Mouse (Mus musculus): ENCODE results near the gene Arid5a. TPM values are rescaled to one million over a fixed set of nuclear protein-coding genes. Genes with fewer than 3 reads are reported as not detected.
A peak's percentile ranks its signal among the peaks of the same experiment; 100 is the strongest.

Arid5a gene
- 10 to 100 TPM in 1 of 2 experiments, 1 to 10 TPM in 1; 7.0 to 11.1 TPM for total RNA-seq (2021)

GRCm38 (mm10) chr1:36307495-36308280, at the start of gene Arid5a:
TSS of gene Arid5a (plus strand) at chr1:36307733.
- intact Hi-C loops (cut with DNase I), result no loop called here
- peak; percentile 74 for DNase-seq (ENCODE audit: low spot score)

GRCm38 (mm10) chr1:36258631-36259030, 48.9 kb upstream of the Arid5a start:
- DNase-seq (ENCODE audit: low spot score), result no peak
- intact Hi-C loops (cut with DNase I), result no loop called here

- DNase-seq (ENCODE audit: low spot score), result no peak
- intact Hi-C loops (cut with DNase I), result no loop called here
Measured at GRCm38 (mm10) chr1:36259281-36259680, 48.3 kb upstream of the Arid5a start.

GRCm38 (mm10) chr1:36260418-36260817, 47.1 kb upstream of the Arid5a start:
- no peak for DNase-seq (ENCODE audit: low spot score)
- intact Hi-C loops (cut with DNase I), result no loop called here

DNA sequence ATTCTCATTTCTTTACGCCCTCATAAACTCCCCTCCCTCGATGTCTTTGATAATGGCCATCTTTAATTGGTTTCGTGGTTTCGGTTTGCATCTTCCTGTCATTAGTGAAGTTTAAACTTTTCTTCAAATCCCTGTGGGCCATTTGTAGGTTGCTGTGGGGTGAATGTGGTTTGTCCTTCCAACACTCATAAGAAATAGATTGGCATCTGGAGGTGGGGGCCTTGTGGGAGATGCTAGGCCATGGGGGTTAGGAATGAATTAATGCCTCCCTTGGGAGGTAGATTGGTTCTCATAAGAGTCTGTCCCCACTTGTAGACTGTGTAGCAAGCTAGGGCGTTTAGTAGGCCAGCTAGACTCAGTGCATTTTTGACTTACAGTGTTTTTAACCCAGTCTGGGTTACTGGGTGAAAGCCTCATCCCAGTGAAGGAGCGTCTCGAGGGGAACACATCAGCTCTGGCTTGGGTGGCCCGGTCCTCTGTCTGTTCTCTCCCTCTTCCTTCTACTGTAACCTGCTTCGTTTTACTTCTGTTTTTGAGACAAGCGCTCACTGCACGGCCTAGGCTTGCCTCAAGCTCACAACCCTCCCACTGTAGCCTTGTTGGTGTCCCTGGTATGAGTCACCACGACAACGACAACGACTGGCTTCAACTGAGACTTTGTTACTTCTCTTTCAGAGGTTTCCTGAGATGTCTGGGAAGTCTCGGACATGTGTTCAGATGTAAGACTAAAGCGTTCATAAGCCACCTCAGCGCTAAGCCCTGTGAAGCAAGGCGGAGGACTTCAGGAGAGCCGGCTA, 45.6 kb upstream of the Arid5a start:
- DNase-seq (ENCODE audit: low spot score), result no peak
- intact Hi-C loops (cut with DNase I), result no loop called here

DNA sequence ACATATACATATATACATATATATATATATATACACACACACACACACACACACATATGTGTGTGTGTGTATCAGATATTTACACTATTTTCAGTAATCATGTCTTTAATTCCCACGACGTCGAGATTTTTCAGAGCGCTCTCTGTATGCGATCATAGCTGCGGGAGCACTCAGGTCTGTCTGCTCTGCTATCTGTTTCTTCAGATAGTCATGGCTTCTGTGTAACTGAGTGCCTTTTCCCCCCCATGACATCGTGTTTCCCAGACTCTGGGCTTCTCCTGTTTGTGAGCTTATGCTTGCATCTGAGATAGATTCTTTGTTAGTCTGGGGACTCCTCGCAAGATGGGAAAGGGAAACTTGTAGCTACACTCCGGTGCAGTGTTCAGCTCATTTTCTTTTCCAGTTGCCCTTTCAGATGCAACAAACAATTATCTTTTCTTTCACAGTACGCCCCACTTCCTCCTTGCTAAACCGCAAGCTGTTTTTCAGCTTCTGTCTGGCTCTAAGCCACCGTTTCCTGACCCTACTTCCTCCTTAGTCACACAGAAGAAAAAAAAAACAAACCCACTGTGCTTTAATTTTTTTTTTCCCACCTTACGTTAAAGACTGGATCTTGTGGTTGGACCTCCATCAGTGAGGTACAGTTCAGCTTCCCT, 43.6 kb upstream of the Arid5a start:
- DNase-seq (ENCODE audit: low spot score), result peak; percentile 49
- intact Hi-C loops (cut with DNase I), result no loop called here

GRCm38 (mm10) chr1:36266293-36266692, 41.2 kb upstream of the Arid5a start:
- no peak for DNase-seq (ENCODE audit: low spot score)
- intact Hi-C loops (cut with DNase I), result no loop called here

DNA sequence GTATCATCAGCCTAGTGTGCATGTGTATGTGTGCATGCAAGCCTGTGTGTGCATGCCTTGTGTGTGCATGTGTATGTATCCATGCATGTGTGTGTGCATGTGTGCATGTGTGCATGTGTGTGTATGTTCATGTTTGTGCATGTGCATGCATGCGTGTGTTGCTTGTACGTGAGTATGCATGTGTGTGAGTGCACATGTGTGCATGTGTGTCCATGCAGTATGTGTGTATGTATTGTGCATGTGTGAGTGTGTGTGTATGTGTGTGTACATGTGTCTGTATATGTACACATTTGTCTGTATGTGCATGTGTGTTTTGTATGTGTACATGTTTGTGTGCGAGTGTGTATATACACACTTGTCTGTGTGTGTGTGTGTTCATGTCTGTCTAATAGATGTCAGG, 39.9 kb upstream of the Arid5a start:
- intact Hi-C loops (cut with DNase I), result no loop called here
- DNase-seq (ENCODE audit: low spot score), result no peak

DNA sequence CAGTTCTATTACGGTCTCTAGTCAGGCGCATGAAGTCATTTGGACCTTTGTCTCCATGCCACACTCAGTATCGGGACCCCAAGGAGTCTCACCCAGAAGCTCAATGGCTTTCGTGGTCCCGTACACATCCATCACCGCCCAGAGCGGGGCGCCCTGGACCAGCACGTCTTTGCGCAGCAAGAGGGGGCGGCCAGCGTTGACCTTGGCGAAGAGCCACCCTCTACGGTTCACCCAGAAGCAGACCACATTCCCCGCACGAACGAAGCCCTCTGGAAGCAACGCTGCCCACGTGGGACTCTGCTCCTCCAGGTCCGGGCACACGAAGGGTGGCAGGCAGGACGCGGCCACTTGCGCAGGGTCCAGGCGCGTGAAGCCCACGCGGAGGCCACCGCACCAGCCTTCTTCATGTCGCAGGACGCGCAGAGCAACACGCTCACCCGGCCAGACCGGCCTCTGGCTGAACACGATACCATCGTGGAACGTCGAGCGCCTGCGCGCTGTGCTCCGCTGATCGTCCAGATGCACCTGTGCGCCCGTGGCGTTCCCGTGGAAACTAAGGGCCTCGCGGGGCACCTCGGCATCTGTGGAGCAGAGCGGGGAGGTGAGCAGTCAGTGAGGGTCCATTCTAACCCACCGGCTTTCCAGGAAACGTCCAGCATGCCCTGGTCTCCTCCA, 38.3 kb upstream of the Arid5a start:
- intact Hi-C loops (cut with DNase I), result no loop called here
- DNase-seq (ENCODE audit: low spot score), result no peak

DNA sequence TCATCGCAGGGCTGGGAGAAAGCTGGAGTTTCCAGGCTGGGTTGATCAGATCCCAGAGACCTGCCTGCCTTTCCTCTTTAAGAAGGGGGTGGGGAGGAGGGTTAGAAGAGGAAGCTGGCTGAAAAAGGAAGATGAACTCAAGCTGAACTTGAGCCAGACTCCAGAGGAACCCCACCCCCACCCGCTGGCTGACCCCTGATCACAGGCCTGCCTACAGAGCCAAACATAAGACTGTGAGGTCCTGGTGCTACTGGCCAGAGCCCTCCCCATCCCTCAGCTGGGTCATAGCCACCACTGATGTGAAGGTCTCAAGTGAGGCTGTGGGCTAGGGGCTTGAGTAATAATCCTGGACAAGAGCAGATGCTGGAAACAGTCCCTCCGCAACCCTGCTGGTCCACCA, 36.9 kb upstream of the Arid5a start:
- intact Hi-C loops (cut with DNase I), result no loop called here
- DNase-seq (ENCODE audit: low spot score), result no peak

DNA sequence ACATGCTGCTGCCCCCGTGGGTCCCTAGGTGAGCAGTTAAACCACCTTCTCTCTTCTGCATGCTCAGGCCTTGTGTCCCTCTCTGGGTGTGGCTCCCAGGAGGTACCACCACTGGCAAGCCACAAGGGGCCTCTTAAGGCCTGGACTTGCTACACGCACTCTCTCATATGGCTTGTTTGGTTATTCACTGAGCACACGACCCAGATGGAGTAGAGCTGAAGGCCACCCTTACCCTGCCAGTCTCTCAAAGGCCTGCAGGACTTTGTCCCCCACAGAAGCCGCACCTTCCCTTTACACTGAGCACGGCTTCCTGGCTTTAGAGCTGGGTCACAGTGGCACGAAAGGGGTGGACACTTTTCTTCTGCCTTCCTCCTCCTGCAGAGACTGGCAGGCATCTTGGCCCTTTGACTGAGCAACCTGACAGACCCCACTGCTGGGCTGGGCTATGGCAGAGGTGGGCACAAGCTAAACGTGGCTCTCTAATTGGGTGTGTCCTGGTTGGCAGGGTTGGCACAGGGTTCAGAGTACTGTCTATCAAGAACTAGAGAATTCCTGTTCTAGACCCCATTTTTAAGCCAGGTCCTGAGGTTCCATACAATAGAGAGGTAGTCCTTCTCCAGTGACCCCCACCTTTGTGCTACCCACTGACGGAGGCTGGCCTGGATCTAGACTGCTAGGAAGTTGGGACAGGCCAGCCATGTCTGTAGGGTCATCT, 35.9 kb upstream of the Arid5a start:
- DNase-seq (ENCODE audit: low spot score), result no peak
- intact Hi-C loops (cut with DNase I), result no loop called here

- DNase-seq (ENCODE audit: low spot score), result no peak
- intact Hi-C loops (cut with DNase I), result no loop called here
Measured at GRCm38 (mm10) chr1:36272546-36272945, 35.0 kb upstream of the Arid5a start.

DNA sequence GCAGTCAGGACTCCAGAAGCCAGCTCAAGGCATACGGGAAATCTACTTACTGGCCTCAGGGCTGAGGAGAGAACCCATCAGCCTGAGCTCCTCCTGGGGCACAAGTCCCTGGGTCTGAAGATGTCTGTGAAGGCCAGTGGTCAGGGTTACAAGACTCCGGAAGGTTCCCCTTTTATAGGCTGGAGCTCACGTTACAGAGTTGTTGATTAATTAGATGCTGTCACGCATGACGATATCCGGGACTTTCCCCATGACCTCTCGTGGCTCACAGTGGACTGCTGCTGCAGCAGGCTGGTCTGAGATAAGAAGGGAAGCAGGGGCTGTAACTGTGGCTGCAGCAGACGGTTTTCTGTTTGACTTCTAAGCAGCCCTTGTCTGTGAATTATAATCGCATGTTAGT, 34.2 kb upstream of the Arid5a start:
- DNase-seq (ENCODE audit: low spot score), result peak; percentile 50
- intact Hi-C loops (cut with DNase I), result no loop called here

GRCm38 (mm10) chr1:36274455-36274854, 33.1 kb upstream of the Arid5a start, which contains the start of gene Neurl3:
TSS of gene Neurl3 (minus strand) at chr1:36274679.
- no peak for DNase-seq (ENCODE audit: low spot score)

DNA sequence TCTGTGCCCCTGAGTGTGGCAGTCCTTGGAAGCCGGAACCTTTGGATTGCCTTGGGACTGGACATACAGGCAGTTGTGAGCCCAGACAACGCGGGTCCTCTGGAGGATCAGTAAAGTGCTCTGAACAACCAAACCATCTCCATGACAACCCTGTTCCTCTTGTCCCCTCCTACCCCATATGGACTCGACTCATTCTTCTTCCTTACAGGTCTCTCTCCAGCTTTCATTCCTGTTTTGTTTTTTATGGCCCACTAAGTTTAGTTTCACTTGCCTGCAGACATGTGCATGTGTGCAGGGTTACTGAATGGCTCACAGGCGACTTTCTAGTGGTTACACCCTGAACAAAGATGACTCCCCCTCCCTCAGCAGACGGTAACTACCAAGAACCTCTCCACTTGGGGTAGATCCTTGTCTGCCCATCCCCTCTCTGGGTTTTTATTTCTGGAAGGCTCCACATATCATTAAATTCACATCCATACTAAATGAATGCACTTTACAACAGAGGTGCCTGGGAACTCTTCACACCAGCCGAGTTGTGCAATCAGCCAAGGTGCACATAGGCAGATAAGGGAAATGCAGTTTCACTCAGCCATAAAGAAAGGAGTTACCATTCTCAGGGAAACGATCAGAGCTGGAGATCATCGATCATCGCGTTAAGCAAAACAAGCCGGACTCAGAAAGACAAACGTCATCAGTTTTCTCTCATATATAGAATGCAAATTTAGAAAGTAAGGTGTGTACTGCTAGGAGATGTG, 31.7 kb upstream of the Arid5a start:
- intact Hi-C loops (cut with DNase I), result loop anchor here (5.0 kb wide), 2 partner anchors 54 to 129 kb away; no protein-coding TSS in a partner anchor
- DNase-seq (ENCODE audit: low spot score), result no peak

More at GRCm38 (mm10) chr1:36274455-36274854, 33.1 kb upstream of the Arid5a start, which contains the start of gene Neurl3:
- intact Hi-C loops (cut with DNase I), result no loop called here

DNA sequence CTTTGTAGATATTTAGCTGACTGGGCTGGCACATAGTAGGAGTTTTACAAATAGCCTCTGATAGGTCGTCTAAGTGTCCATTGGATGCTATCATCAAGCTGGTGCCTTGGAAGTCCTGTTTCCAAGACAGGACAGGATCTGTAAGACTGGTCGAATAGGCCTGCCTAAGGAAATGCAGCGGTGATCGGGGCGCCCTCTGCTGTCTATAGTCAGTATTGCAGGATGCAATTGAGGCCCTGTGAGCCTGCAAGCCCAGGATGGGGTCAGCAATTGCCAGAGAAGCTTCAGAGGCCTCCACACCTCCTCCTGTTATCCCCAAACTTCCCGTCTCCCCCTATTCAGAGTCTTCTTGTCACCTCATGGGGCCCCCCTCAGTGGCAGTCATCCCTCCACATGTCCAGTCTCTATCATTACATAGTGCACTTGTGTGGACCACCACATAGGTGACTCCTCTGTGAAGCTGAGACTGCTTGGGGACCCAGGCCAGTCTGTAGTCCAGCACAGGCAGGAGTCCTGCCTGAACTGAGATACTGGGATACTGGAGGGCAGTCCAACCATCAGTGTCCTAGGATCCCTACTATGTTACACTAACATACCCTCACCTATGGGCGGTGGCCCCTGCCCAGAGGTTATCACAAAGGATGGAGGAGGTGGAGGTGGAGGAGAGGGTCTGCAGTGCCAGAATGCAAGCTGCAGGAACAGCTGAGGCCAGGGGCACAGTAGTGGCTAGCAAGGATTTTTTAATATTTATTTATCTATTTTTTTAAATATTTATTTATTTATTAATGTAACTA, 30.1 kb upstream of the Arid5a start:
- peak; percentile 63 for DNase-seq (ENCODE audit: low spot score)

GRCm38 (mm10) chr1:36279202-36279601, 28.3 kb upstream of the Arid5a start:
- intact Hi-C loops (cut with DNase I), result loop anchor here (5.0 kb wide), 2 partner anchors 57 to 132 kb away; no protein-coding TSS in a partner anchor
- DNase-seq (ENCODE audit: low spot score), result peak; percentile 43

More for the DNA sequence above, 30.1 kb upstream of the Arid5a start:
- intact Hi-C loops (cut with DNase I), result loop anchor here (1.0 to 5.0 kb wide), 3 partner anchors 22 to 130 kb away; no protein-coding TSS in a partner anchor

- intact Hi-C loops (cut with DNase I), result no loop called here
- no peak for DNase-seq (ENCODE audit: low spot score)
Measured at GRCm38 (mm10) chr1:36280938-36281337, 26.6 kb upstream of the Arid5a start.

Data from heart, postnatal 25 days (tissue).